27 mouse cellular contexts compared by ENCODE assay signal in genomic region chr10:4435416-4435815, GRCm38 (mm10). TPM values are rescaled to one million over a fixed set of nuclear protein-coding genes. Genes with fewer than 3 reads are reported as not detected.
"Had no signal": no experiment of that assay in that cellular context is flagged by ENCODE, and none has a peak within 500 bp of the region (broad histone marks: within the 10 kb centered on the region; RNA-seq: fewer than 3 reads in every experiment).

No protein-coding gene starts in this region.

- H3K4me2 ChIP-seq: heart, embryonic 12.5 days; hindbrain, embryonic 12.5 days; hindbrain, embryonic 14.5 days; intestine, embryonic 15.5 days; limb, embryonic 12.5 days; liver, embryonic 11.5 days; liver, embryonic 13.5 days had no signal

- H3K4me3 ChIP-seq: gastrocnemius, adult 2 months; heart, embryonic 10.5 days; heart, embryonic 12.5 days; hindbrain, embryonic 10.5 days; hindbrain, embryonic 12.5 days; intestine, embryonic 15.5 days; layer of hippocampus, adult 2 months; left cerebral cortex, adult 2 months; limb, embryonic 10.5 days; limb, embryonic 12.5 days; liver, embryonic 13.5 days had no signal

- ATAC-seq: hindbrain, embryonic 16.5 days; inflammation-experienced regulatory T-cells, adult 6 months; intestine, embryonic 15.5 days had no signal

- H3K9ac ChIP-seq: heart, embryonic 12.5 days; hindbrain, embryonic 12.5 days; hindbrain, embryonic 14.5 days; intestine, embryonic 15.5 days; limb, embryonic 12.5 days; liver, embryonic 13.5 days had no signal

- H3K36me3 ChIP-seq: intestine, embryonic 15.5 days had no signal

- H3K27ac ChIP-seq: gastrocnemius, adult 2 months; heart, embryonic 10.5 days; hindbrain, embryonic 10.5 days; hindbrain, embryonic 12.5 days; hindbrain, embryonic 14.5 days; intestine, embryonic 15.5 days; layer of hippocampus, adult 2 months; left cerebral cortex, adult 2 months; limb, embryonic 10.5 days; limb, embryonic 12.5 days; liver, embryonic 13.5 days had no signal

- DNase-seq: gastrocnemius, adult 2 months; gastrocnemius, postnatal 10 days; gastrocnemius, postnatal 25 days; heart, adult 18-20 months; heart, postnatal 10 days; heart, postnatal 4 days; kidney, adult 18-20 months; kidney, adult 8-10 months; kidney, postnatal 10 days; kidney, postnatal 25 days; kidney, postnatal 4 days; liver; liver, embryonic 13.5 days had no signal

- H3K9me3 ChIP-seq: heart, embryonic 10.5 days; heart, embryonic 12.5 days; hindbrain, embryonic 10.5 days; hindbrain, embryonic 12.5 days; intestine, embryonic 15.5 days; limb, embryonic 10.5 days; limb, embryonic 12.5 days; liver, embryonic 13.5 days had no signal

- H3K27me3 ChIP-seq: heart, embryonic 12.5 days; hindbrain, embryonic 12.5 days; intestine, embryonic 15.5 days; limb, embryonic 12.5 days; liver, embryonic 13.5 days had no signal

RNA-seq across cellular contexts. Expression of gene Ccdc170, which starts 46.9 kb away (rescaled TPM):
- polyA plus RNA-seq: heart, embryonic 10.5 days; heart, embryonic 12.5 days; heart, embryonic 14.5 days; inflammation-experienced regulatory T-cells, adult 6 months; liver, embryonic 11.5 days; liver, embryonic 13.5 days had no signal
